ENCODE assay signal across 18 mouse cellular contexts in the genomic region with DNA sequence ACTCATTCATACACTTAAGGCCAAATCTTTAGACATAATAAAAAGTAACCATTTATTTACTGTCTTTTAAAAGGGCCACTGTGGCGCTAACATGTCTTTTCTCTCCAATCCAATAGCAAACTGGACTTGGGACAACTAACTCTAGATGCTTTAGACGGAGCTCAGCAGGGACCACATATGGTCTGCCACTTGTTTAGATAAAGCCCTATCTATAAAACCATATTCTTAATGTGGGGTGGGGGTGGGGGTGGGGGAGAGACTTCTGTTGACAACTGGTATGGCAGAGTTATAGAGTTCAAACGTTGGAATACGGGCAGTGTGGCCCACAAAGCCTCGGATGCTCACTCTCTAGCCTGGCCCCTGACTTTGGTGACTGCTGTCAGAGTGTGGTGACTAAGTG. TPM values are rescaled to one million over a fixed set of nuclear protein-coding genes. Genes with fewer than 3 reads are reported as not detected.
"Had no signal": no experiment of that assay in that cellular context is flagged by ENCODE, and none has a peak within 500 bp of the region (broad histone marks: within the 10 kb centered on the region; RNA-seq: fewer than 3 reads in every experiment).

No protein-coding gene starts in this region.

- H3K9me3 ChIP-seq: neural tube, embryonic 13.5 days had no signal

- H3K4me1 ChIP-seq: limb, embryonic 15.5 days; midbrain, embryonic 12.5 days; neural tube, embryonic 13.5 days had no signal

- H3K36me3 ChIP-seq: midbrain, embryonic 12.5 days; neural tube, embryonic 13.5 days had no signal

- DNase-seq: kidney, postnatal 14 days; lung, embryonic 14.5 days; lung, postnatal 10 days; lung, postnatal 4 days; thymus, adult 18-20 months; thymus, postnatal 25 days had no signal

- H3K27me3 ChIP-seq: limb, embryonic 15.5 days; midbrain, embryonic 12.5 days; neural tube, embryonic 13.5 days had no signal

- H3K27ac ChIP-seq: limb, embryonic 15.5 days; midbrain, embryonic 12.5 days; neural tube, embryonic 13.5 days; stomach, postnatal 0 days had no signal

- H3K4me2 ChIP-seq: limb, embryonic 15.5 days; lung, embryonic 14.5 days; midbrain, embryonic 12.5 days; neural tube, embryonic 13.5 days had no signal

- ATAC-seq: intestine, postnatal 0 days; midbrain, embryonic 16.5 days had no signal

- H3K9ac ChIP-seq: limb, embryonic 15.5 days; lung, embryonic 14.5 days; midbrain, embryonic 12.5 days; neural tube, embryonic 13.5 days had no signal

- H3K4me3 ChIP-seq: limb, embryonic 15.5 days; megakaryocyte, embryonic 14.5 days; midbrain, embryonic 12.5 days; neural tube, embryonic 13.5 days had no signal

RNA-seq across cellular contexts. Expression of a gene that starts 27.6 kb away (rescaled TPM):
- total RNA-seq: layer of hippocampus, adult 8-10 months; layer of hippocampus, postnatal 25 days; left cerebral cortex, adult 8-10 months; left cerebral cortex, postnatal 25 days had no signal
- polyA plus RNA-seq: limb, embryonic 11.5 days; midbrain, embryonic 12.5 days; midbrain, embryonic 16.5 days had no signal
